Mouse (Mus musculus): Measurements from ENCODE around the gene Fam53b.

GRCm38 (mm10) chr7:132681831-132682230, 131.9 kb downstream of the Fam53b start:
- no peak for TF ChIP-seq CTCF (IDR thresholded peaks at IDR 0.05; ENCODE audit: low read depth)
- no peak for TF ChIP-seq EP300 (IDR thresholded peaks at IDR 0.05; ENCODE audit: low read depth)

Measured in liver, embryonic 14.5 days (tissue).